ENCODE assay signal across 9 mouse cellular contexts in genomic region chr8:13529891-13530316, GRCm38 (mm10). TPM values are rescaled to one million over a fixed set of nuclear protein-coding genes. Genes with fewer than 3 reads are reported as not detected.
DNase-seq lines count a peak whose midpoint lies in the region; ATAC-seq and TF ChIP-seq lines count a peak whose summit lies in the region.
"Had no signal": no experiment of that assay in that cellular context is flagged by ENCODE, and none has a peak within 500 bp of the region (broad histone marks: within the 10 kb centered on the region; RNA-seq: fewer than 3 reads in every experiment).

No protein-coding gene starts in this region.

- no peak for TF ChIP-seq CTCF in stomach, postnatal 0 days (IDR thresholded peaks at IDR 0.05; ENCODE audit: low read depth)

- H3K4me3 ChIP-seq in forebrain, embryonic 13.5 days, result no peak overlapping the region
- no peak overlapping the region for H3K4me3 ChIP-seq in forebrain, embryonic 10.5 days
- no peak overlapping the region for H3K4me3 ChIP-seq in heart, embryonic 10.5 days
- H3K4me3 ChIP-seq in stomach, postnatal 0 days (ENCODE audit: low read depth, low read length), result no peak overlapping the region

- DNase-seq in forebrain, embryonic 10.5 days (ENCODE audit: extremely low spot score, low spot score), result no peak
- peak; percentile 97 for DNase-seq in cerebellum, postnatal 10 days
- no peak for DNase-seq in heart, embryonic 10.5 days (ENCODE audit: low spot score)
- DNase-seq in kidney, postnatal 14 days, result peak; percentile 93
- peak; percentile 92 for DNase-seq in lung, postnatal 10 days
- DNase-seq in stomach, postnatal 0 days (ENCODE audit: low spot score), result peak; percentile 42
- DNase-seq in spleen, postnatal 36 days (ENCODE audit: low spot score in 2 of 2), result no peak

- H3K4me2 ChIP-seq in forebrain, embryonic 13.5 days, result no peak overlapping the region
- H3K4me2 ChIP-seq in stomach, postnatal 0 days (replicated peaks; ENCODE audit: low read depth), result no peak overlapping the region

- H3K9me3 ChIP-seq in forebrain, embryonic 13.5 days (replicated peaks), result no peaks in the 10 kb centered on the region; the same call in 1 of the 2 replicates
- peaks cover 10% of the 10 kb centered on the region for H3K9me3 ChIP-seq in forebrain, embryonic 10.5 days
- H3K9me3 ChIP-seq in heart, embryonic 10.5 days, result peaks cover 5% of the 10 kb centered on the region; the same call in 1 of the 2 replicates
- 0 out of 2 replicates have a peak, but pooled peaks cover 3% of the 10 kb centered on the region for H3K9me3 ChIP-seq in stomach, postnatal 0 days (ENCODE audit: control insufficient read depth, low read length)

- ATAC-seq in forebrain, embryonic 13.5 days, result peak; percentile 63
- ATAC-seq in stomach, postnatal 0 days (ENCODE audit: low FRiP score, low TSS enrichment), result peak; percentile 53; the same call in 1 of the 2 replicates

- no peak for TF ChIP-seq EP300 in stomach, postnatal 0 days (optimal IDR thresholded peaks at IDR 0.05)

- peaks cover 27% of the 10 kb centered on the region for H3K4me1 ChIP-seq in forebrain, embryonic 13.5 days
- 0 out of 2 replicates have a peak, but pooled peaks cover 9% of the 10 kb centered on the region for H3K4me1 ChIP-seq in forebrain, embryonic 10.5 days
- H3K4me1 ChIP-seq in heart, embryonic 10.5 days, result peaks cover 28% of the 10 kb centered on the region
- peaks cover 25% of the 10 kb centered on the region for H3K4me1 ChIP-seq in stomach, postnatal 0 days (replicated peaks; ENCODE audit: control insufficient read depth, insufficient read depth)

- no peaks in the 10 kb centered on the region for H3K27me3 ChIP-seq in forebrain, embryonic 13.5 days
- no peaks in the 10 kb centered on the region for H3K27me3 ChIP-seq in forebrain, embryonic 10.5 days (ENCODE audit: poor library complexity, severe bottlenecking)
- no peaks in the 10 kb centered on the region for H3K27me3 ChIP-seq in heart, embryonic 10.5 days (ENCODE audit: insufficient read depth, poor library complexity, severe bottlenecking)
- H3K27me3 ChIP-seq in stomach, postnatal 0 days (ENCODE audit: control insufficient read depth, insufficient read depth, low read length), result no peaks in the 10 kb centered on the region

- no peak overlapping the region for H3K9ac ChIP-seq in forebrain, embryonic 13.5 days
- peak overlapping the region; percentile 27; the same call in 1 of the 2 replicates for H3K9ac ChIP-seq in stomach, postnatal 0 days (ENCODE audit: low read length)

- no peaks in the 10 kb centered on the region for H3K36me3 ChIP-seq in forebrain, embryonic 13.5 days (ENCODE audit: poor library complexity, severe bottlenecking)
- H3K36me3 ChIP-seq in forebrain, embryonic 10.5 days (replicated peaks), result no peaks in the 10 kb centered on the region
- no peaks in the 10 kb centered on the region for H3K36me3 ChIP-seq in heart, embryonic 10.5 days
- H3K36me3 ChIP-seq in stomach, postnatal 0 days (ENCODE audit: control insufficient read depth, insufficient read depth, low read length), result no peaks in the 10 kb centered on the region

- H3K27ac ChIP-seq in forebrain, embryonic 13.5 days, result no peak overlapping the region; the same call in 1 of the 2 replicates
- no peak overlapping the region for H3K27ac ChIP-seq in forebrain, embryonic 10.5 days
- peak overlapping the region; percentile 65; the same call in 1 of the 2 replicates for H3K27ac ChIP-seq in heart, embryonic 10.5 days
- H3K27ac ChIP-seq in stomach, postnatal 0 days (replicated peaks), result peak overlapping the region; percentile 86

- WGBS in forebrain, embryonic 13.5 days, result 66% methylated on average over 7 of the region's 7 CpGs
- 77% methylated on average over 7 of the region's 7 CpGs for WGBS in forebrain, embryonic 10.5 days
- 59% methylated on average over 7 of the region's 7 CpGs for WGBS in heart, embryonic 10.5 days
- 32% methylated on average over 7 of the region's 7 CpGs for WGBS in stomach, postnatal 0 days

RNA-seq across cellular contexts. Expression of gene 1700029H14Rik, which starts 32.4 kb away (rescaled TPM):
- polyA plus RNA-seq in forebrain, embryonic 13.5 days (2015; fragmentation: Nextera tagmentation; extraction: Ambion mirVana), result not detected in 2 replicates
- not detected in 2 replicates for polyA plus RNA-seq in forebrain, embryonic 10.5 days (2016; fragmentation: Nextera tagmentation; extraction: Ambion mirVana)
- polyA plus RNA-seq in heart, embryonic 10.5 days (2016; fragmentation: Nextera tagmentation; extraction: Ambion mirVana), result not detected in 2 replicates
- not detected in 2 replicates for polyA plus RNA-seq in stomach, postnatal 0 days (2015; fragmentation: Nextera tagmentation; extraction: Ambion mirVana)
- polyA plus RNA-seq: C2C12 had no signal

RNA-seq across cellular contexts. Expression of gene Gas6, which starts 35.6 kb away (rescaled TPM):
- 11.3 and 12.3 TPM in 2 replicates for polyA plus RNA-seq in forebrain, embryonic 13.5 days (2015; fragmentation: Nextera tagmentation; extraction: Ambion mirVana)
- 6.1 and 7.6 TPM in 2 replicates for polyA plus RNA-seq in forebrain, embryonic 10.5 days (2016; fragmentation: Nextera tagmentation; extraction: Ambion mirVana)
- 13.8 and 23.3 TPM in 2 replicates for polyA plus RNA-seq in heart, embryonic 10.5 days (2016; fragmentation: Nextera tagmentation; extraction: Ambion mirVana)
- 197 and 213 TPM in 2 replicates for polyA plus RNA-seq in stomach, postnatal 0 days (2015; fragmentation: Nextera tagmentation; extraction: Ambion mirVana)

Comparison
In these comparisons a context has a peak if more than half of its experiments do, and no peak if none do; other contexts are left out.
1. H3K27ac ChIP-seq: peak in heart, embryonic 10.5 days (single experiment) and stomach, postnatal 0 days (single experiment); none in forebrain, embryonic 13.5 days (single experiment) and forebrain, embryonic 10.5 days (single experiment).
2. DNase-seq: peak in cerebellum, postnatal 10 days (2 of 2), kidney, postnatal 14 days (single experiment), lung, postnatal 10 days (single experiment) and stomach, postnatal 0 days (single experiment); none in forebrain, embryonic 10.5 days (single experiment), heart, embryonic 10.5 days (single experiment) and spleen, postnatal 36 days (0 of 2).